In the genomic region with DNA sequence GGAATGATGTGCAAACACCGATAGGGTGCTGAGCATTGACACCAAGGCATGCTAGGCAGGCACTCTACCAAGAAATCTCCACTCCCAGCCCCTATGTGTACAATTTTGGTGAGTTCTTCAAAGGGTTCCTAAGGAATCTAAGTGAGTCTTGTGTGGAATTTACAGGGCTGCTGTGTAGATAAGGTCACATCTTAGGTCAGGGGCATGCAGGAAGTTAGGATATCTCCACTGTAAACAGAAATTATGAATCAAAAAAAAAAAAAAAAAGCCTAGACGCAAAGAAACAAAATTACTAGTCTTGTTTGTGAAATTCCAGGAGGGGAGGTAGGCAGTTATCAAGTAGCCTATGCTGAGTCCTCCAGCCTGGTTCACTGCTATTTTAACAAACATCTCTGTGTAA, we compare ENCODE assay signal across 26 mouse cellular contexts. TPM values are rescaled to one million over a fixed set of nuclear protein-coding genes. Genes with fewer than 3 reads are reported as not detected.
DNase-seq lines count a peak whose midpoint lies in the region; ATAC-seq and TF ChIP-seq lines count a peak whose summit lies in the region.
"Had no signal": no experiment of that assay in that cellular context is flagged by ENCODE, and none has a peak within 500 bp of the region (broad histone marks: within the 10 kb centered on the region; RNA-seq: fewer than 3 reads in every experiment).

No protein-coding gene starts in this region.

- DNase-seq in liver, embryonic 13.5 days = no peak
- DNase-seq in liver (no peak), MEL (ENCODE audit: low read depth, low spot score) (no peak)
- no peak for DNase-seq in lung, postnatal 0 days (ENCODE audit: low spot score)
- DNase-seq in lung, postnatal 4 days = no peak
- DNase-seq: adrenal gland, adult 2 months; adrenal gland, postnatal 10 days; adrenal gland, postnatal 25 days; B cell, adult 2 months; cerebellum, adult 11 months; cerebellum, adult 18-20 months; cerebellum, adult 8-10 months; cerebellum, adult 9-11 months; cerebellum, postnatal 14 days; cerebellum, postnatal 36 days; embryo, embryonic 11 days had no signal

- 0 out of 2 replicates have a peak overlapping the region, but pooled peaks have one; percentile 3 for H3K27ac ChIP-seq in liver, embryonic 13.5 days
- H3K27ac ChIP-seq in lung, postnatal 0 days (ENCODE audit: low read length) = no peak overlapping the region
- no peak overlapping the region for H3K27ac ChIP-seq in MEL (ENCODE audit: control insufficient read depth, low read depth, low read length)
- H3K27ac ChIP-seq: embryonic facial prominence, embryonic 13.5 days; embryonic facial prominence, embryonic 15.5 days; forebrain, embryonic 10.5 days; forebrain, embryonic 12.5 days had no signal

- no peaks in the 10 kb centered on the region for H3K79me2 ChIP-seq in MEL (ENCODE audit: control insufficient read depth, insufficient read depth, low read length, poor library complexity)

- no peaks in the 10 kb centered on the region for H3K36me3 ChIP-seq in liver, embryonic 13.5 days
- no peaks in the 10 kb centered on the region for H3K36me3 ChIP-seq in lung, postnatal 0 days (ENCODE audit: insufficient read depth, low read length)
- H3K36me3 ChIP-seq in MEL (ENCODE audit: control insufficient read depth in 1 of 2, insufficient read depth in 2 of 2, low read length in 2 of 2) = peaks cover 0 to 45% of the 10 kb centered on the region in 2 experiments; a peak in 2 of 4 replicates
- H3K36me3 ChIP-seq: embryonic facial prominence, embryonic 13.5 days; embryonic facial prominence, embryonic 15.5 days; forebrain, embryonic 10.5 days; forebrain, embryonic 12.5 days; G1E had no signal

- TF ChIP-seq CTCF in lung, postnatal 0 days (IDR thresholded peaks at IDR 0.05) = no peak
- no peak for TF ChIP-seq CTCF in MEL (IDR thresholded peaks at IDR 0.05 in 2 of 3, conservative IDR thresholded peaks at IDR 0.05 in 1 of 3; ENCODE audit: control insufficient read depth in 1 of 3, insufficient read depth in 1 of 3, low read depth in 2 of 3, low read length in 3 of 3, poor library complexity in 1 of 3, severe bottlenecking in 1 of 3)

- no peak overlapping the region for H3K4me2 ChIP-seq in liver, embryonic 13.5 days
- H3K4me2 ChIP-seq in lung, postnatal 0 days (replicated peaks; ENCODE audit: low read depth, low read length) = no peak overlapping the region
- H3K4me2 ChIP-seq: embryonic facial prominence, embryonic 13.5 days; embryonic facial prominence, embryonic 15.5 days; forebrain, embryonic 12.5 days had no signal

- TF ChIP-seq POLR2A in MEL (IDR thresholded peaks at IDR 0.05; ENCODE audit: control insufficient read depth in 1 of 2, insufficient read depth in 1 of 2, low read depth in 1 of 2, low read length in 2 of 2, poor library complexity in 1 of 2) = no peak

- peak; percentile 67 for TF ChIP-seq EP300 in lung, postnatal 0 days (IDR thresholded peaks at IDR 0.05)
- TF ChIP-seq EP300 in MEL (IDR thresholded peaks at IDR 0.05; ENCODE audit: low read depth in 1 of 2, low read length in 2 of 2) = no peak

- ATAC-seq in liver, embryonic 13.5 days (ENCODE audit: low read depth) = no peak
- ATAC-seq in lung, postnatal 0 days = peak; percentile 50; the same call in 1 of the 2 replicates
- ATAC-seq: CD4-positive, CD25-positive, alpha-beta regulatory T cell, adult 4 months; forebrain, embryonic 14.5 days; forebrain, embryonic 16.5 days had no signal

- no peak for TF ChIP-seq RAD21 in MEL (IDR thresholded peaks at IDR 0.05; ENCODE audit: low read depth, low read length)

- H3K27me3 ChIP-seq in liver, embryonic 13.5 days = 0 out of 2 replicates have a peak, but pooled peaks cover 3% of the 10 kb centered on the region
- H3K27me3 ChIP-seq in lung, postnatal 0 days (replicated peaks; ENCODE audit: insufficient read depth, low read length) = no peaks in the 10 kb centered on the region
- H3K27me3 ChIP-seq in MEL (ENCODE audit: control insufficient read depth in 1 of 2, insufficient read depth in 2 of 2, low read length in 2 of 2) = no peaks in the 10 kb centered on the region
- H3K27me3 ChIP-seq: CH12.LX; embryonic facial prominence, embryonic 13.5 days; embryonic facial prominence, embryonic 15.5 days; forebrain, embryonic 12.5 days had no signal

- peaks cover 31% of the 10 kb centered on the region for H3K4me1 ChIP-seq in liver, embryonic 13.5 days (replicated peaks)
- H3K4me1 ChIP-seq in lung, postnatal 0 days (ENCODE audit: insufficient read depth, low read depth, low read length) = no peaks in the 10 kb centered on the region
- H3K4me1 ChIP-seq in MEL (ENCODE audit: control insufficient read depth in 1 of 2, insufficient read depth in 2 of 2, low read length in 2 of 2) = peaks cover 23 to 35% of the 10 kb centered on the region in 2 experiments
- H3K4me1 ChIP-seq: embryonic facial prominence, embryonic 13.5 days; embryonic facial prominence, embryonic 15.5 days; forebrain, embryonic 10.5 days; forebrain, embryonic 12.5 days had no signal

- no peaks in the 10 kb centered on the region for H3K9me3 ChIP-seq in liver, embryonic 13.5 days (replicated peaks)
- no peaks in the 10 kb centered on the region for H3K9me3 ChIP-seq in lung, postnatal 0 days (ENCODE audit: low read length)
- H3K9me3 ChIP-seq in MEL (replicated peaks; ENCODE audit: insufficient read depth, low read length) = no peaks in the 10 kb centered on the region
- H3K9me3 ChIP-seq: embryonic facial prominence, embryonic 13.5 days; embryonic facial prominence, embryonic 15.5 days; forebrain, embryonic 10.5 days; forebrain, embryonic 12.5 days; G1E had no signal

- H3K4me3 ChIP-seq in liver, embryonic 13.5 days (replicated peaks) = no peak overlapping the region
- H3K4me3 ChIP-seq in lung, postnatal 0 days (ENCODE audit: low read depth, low read length) = no peak overlapping the region
- H3K4me3 ChIP-seq in MEL (ENCODE audit: control insufficient read depth in 1 of 2, insufficient read depth in 1 of 2, low read depth in 2 of 2, low read length in 2 of 2) = no peak overlapping the region
- H3K4me3 ChIP-seq: embryonic facial prominence, embryonic 13.5 days; embryonic facial prominence, embryonic 15.5 days; erythroblast, embryonic 14.5 days; forebrain, embryonic 10.5 days; forebrain, embryonic 12.5 days had no signal

- 44% methylated on average over 2 of the region's 2 CpGs for WGBS in liver, embryonic 13.5 days (ENCODE audit: insufficient replicate concordance)
- WGBS in lung, postnatal 0 days = 29% methylated on average over 2 of the region's 2 CpGs

- no peak overlapping the region for H3K9ac ChIP-seq in liver, embryonic 13.5 days
- no peak overlapping the region for H3K9ac ChIP-seq in lung, postnatal 0 days (replicated peaks; ENCODE audit: low read depth)
- no peak overlapping the region for H3K9ac ChIP-seq in MEL (ENCODE audit: control insufficient read depth, low read depth, low read length, poor library complexity, severe bottlenecking)
- H3K9ac ChIP-seq: embryonic facial prominence, embryonic 13.5 days; embryonic facial prominence, embryonic 15.5 days; forebrain, embryonic 12.5 days had no signal

TF ChIP-seq in MEL, 35 proteins besides CTCF, POLR2A, EP300 and RAD21:
- TF ChIP-seq ZNF384 (IDR thresholded peaks at IDR 0.05; ENCODE audit: low read depth, low read length) (peak; percentile 80), SIN3A (IDR thresholded peaks at IDR 0.05; ENCODE audit: low read length) (no peak), CHD1 (IDR thresholded peaks at IDR 0.05; ENCODE audit: low read depth, low read length) (no peak)

RNA-seq across cellular contexts. Expression of gene Ier3, which starts 28.6 kb away (rescaled TPM):
- polyA plus RNA-seq in liver, embryonic 13.5 days (2015; fragmentation: Nextera tagmentation; extraction: Ambion mirVana) = 21.6 and 23.2 TPM in 2 replicates
- polyA plus RNA-seq in lung, postnatal 0 days (2015; fragmentation: Nextera tagmentation; extraction: Ambion mirVana) = 205 and 234 TPM in 2 replicates
- 5.5 and 8.4 TPM in 2 replicates for total RNA-seq in MEL (2012; rRNA removed)
- polyA plus RNA-seq in MEL (2012; ENCODE audit: insufficient read depth in 1 of 2, insufficient read length in 2 of 2, low read depth in 1 of 2, low replicate concordance in 2 of 2, missing spikeins in 1 of 2) = 10 to 100 TPM in 1 of 2 experiments, not detected in 1; 12.2 TPM

RNA-seq across cellular contexts. Expression of gene Flot1, which starts 30.2 kb away (rescaled TPM):
- 38.2 and 38.5 TPM in 2 replicates for polyA plus RNA-seq in liver, embryonic 13.5 days (2015; fragmentation: Nextera tagmentation; extraction: Ambion mirVana)
- 106 and 117 TPM in 2 replicates for polyA plus RNA-seq in lung, postnatal 0 days (2015; fragmentation: Nextera tagmentation; extraction: Ambion mirVana)
- 38.1 and 39.5 TPM in 2 replicates for total RNA-seq in MEL (2012; rRNA removed)
- 10 to 100 TPM in 1 of 2 experiments, not detected in 1; 64.1 TPM for polyA plus RNA-seq in MEL (2012; ENCODE audit: insufficient read depth in 1 of 2, insufficient read length in 2 of 2, low read depth in 1 of 2, low replicate concordance in 2 of 2, missing spikeins in 1 of 2)

RNA-seq across cellular contexts. Expression of gene Tubb5, which starts 45.3 kb away (rescaled TPM):
- 520 and 547 TPM in 2 replicates for polyA plus RNA-seq in liver, embryonic 13.5 days (2015; fragmentation: Nextera tagmentation; extraction: Ambion mirVana)
- polyA plus RNA-seq in lung, postnatal 0 days (2015; fragmentation: Nextera tagmentation; extraction: Ambion mirVana) = 292 and 298 TPM in 2 replicates
- total RNA-seq in MEL (2012; rRNA removed) = 1,137 and 1,211 TPM in 2 replicates
- 1,000 to 10,000 TPM; 1,040 to 1,575 TPM for polyA plus RNA-seq in MEL (2012; ENCODE audit: insufficient read depth in 1 of 2, insufficient read length in 2 of 2, low read depth in 1 of 2, low replicate concordance in 2 of 2, missing spikeins in 1 of 2)

RNA-seq across cellular contexts. Expression of gene Mdc1, which starts 48.5 kb away (rescaled TPM):
- polyA plus RNA-seq in liver, embryonic 13.5 days (2015; fragmentation: Nextera tagmentation; extraction: Ambion mirVana) = 8.0 and 8.8 TPM in 2 replicates
- polyA plus RNA-seq in lung, postnatal 0 days (2015; fragmentation: Nextera tagmentation; extraction: Ambion mirVana) = 2.8 and 3.1 TPM in 2 replicates
- total RNA-seq in MEL (2012; rRNA removed) = 15.0 and 17.2 TPM in 2 replicates
- 10 to 100 TPM; 46.6 to 77.9 TPM for polyA plus RNA-seq in MEL (2012; ENCODE audit: insufficient read depth in 1 of 2, insufficient read length in 2 of 2, low read depth in 1 of 2, low replicate concordance in 2 of 2, missing spikeins in 1 of 2)
